13 mouse cellular contexts compared by ENCODE assay signal in the genomic region with DNA sequence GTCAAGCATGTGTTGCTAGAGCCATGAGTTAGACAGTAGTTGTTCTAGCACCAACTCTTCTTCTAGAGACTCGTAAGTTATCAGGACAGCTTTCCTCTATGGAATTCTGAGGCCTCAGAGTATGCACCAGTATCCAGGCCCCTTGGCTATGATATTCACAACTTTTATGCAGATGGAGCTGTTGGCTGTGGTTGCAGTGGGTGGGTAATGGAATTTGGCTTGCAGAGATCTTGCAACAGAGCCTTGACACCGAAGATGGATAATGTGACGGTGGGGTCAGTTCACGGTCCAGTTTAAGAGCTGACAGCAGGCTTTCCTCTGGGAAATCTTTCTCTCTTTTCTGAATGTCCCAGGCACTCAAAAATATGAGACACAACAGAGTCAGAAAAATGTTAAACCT. TPM values are rescaled to one million over a fixed set of nuclear protein-coding genes. Genes with fewer than 3 reads are reported as not detected.
DNase-seq lines count a peak whose midpoint lies in the region; ATAC-seq and TF ChIP-seq lines count a peak whose summit lies in the region.
"Had no signal": no experiment of that assay in that cellular context is flagged by ENCODE, and none has a peak within 500 bp of the region (broad histone marks: within the 10 kb centered on the region; RNA-seq: fewer than 3 reads in every experiment).

No protein-coding gene starts in this region.

- intact Hi-C loops in gastrocnemius, postnatal 14 days (cut with DNase I; ENCODE audit: low total_unique reads): loop anchor here (5.0 kb wide), 1 partner anchor 382 kb away; no protein-coding TSS in a partner anchor

- H3K4me1 ChIP-seq in limb, embryonic 14.5 days (ENCODE audit: control insufficient read depth, insufficient read depth, low read length): no peaks in the 10 kb centered on the region
- H3K4me1 ChIP-seq in limb, embryonic 10.5 days: no peaks in the 10 kb centered on the region
- H3K4me1 ChIP-seq in kidney, postnatal 0 days (replicated peaks; ENCODE audit: insufficient read depth, low read length): no peaks in the 10 kb centered on the region
- no peaks in the 10 kb centered on the region for H3K4me1 ChIP-seq in forebrain, postnatal 0 days (ENCODE audit: insufficient read depth)
- H3K4me1 ChIP-seq in hindbrain, embryonic 16.5 days (ENCODE audit: control insufficient read depth, insufficient read depth, low read depth, low read length): no peaks in the 10 kb centered on the region
- H3K4me1 ChIP-seq: neural tube, embryonic 12.5 days had no signal

- TF ChIP-seq POLR2A in limb, embryonic 14.5 days (IDR thresholded peaks at IDR 0.05; ENCODE audit: borderline replicate concordance, extremely low read depth, insufficient read depth, insufficient read length): no peak

- ATAC-seq in limb, embryonic 14.5 days (ENCODE audit: low FRiP score, low read depth): no peak
- no peak for ATAC-seq in kidney, postnatal 0 days (replicated peaks; ENCODE audit: low FRiP score, low read depth)
- no peak for ATAC-seq in forebrain, postnatal 0 days
- no peak for ATAC-seq in hindbrain, embryonic 16.5 days

- H3K27ac ChIP-seq in limb, embryonic 14.5 days (replicated peaks; ENCODE audit: low read depth, low read length): no peak overlapping the region
- no peak overlapping the region for H3K27ac ChIP-seq in limb, embryonic 10.5 days
- no peak overlapping the region for H3K27ac ChIP-seq in kidney, postnatal 0 days
- no peak overlapping the region for H3K27ac ChIP-seq in forebrain, postnatal 0 days (ENCODE audit: low read depth, low read length)
- no peak overlapping the region for H3K27ac ChIP-seq in hindbrain, embryonic 16.5 days (ENCODE audit: low read depth, low read length)
- H3K27ac ChIP-seq: hindbrain, postnatal 0 days; neural tube, embryonic 12.5 days had no signal

- 61% methylated on average over 4 of the region's 4 CpGs for WGBS in limb, embryonic 14.5 days
- 57% methylated on average over 4 of the region's 4 CpGs for WGBS in limb, embryonic 10.5 days
- 49% methylated on average over 4 of the region's 4 CpGs for WGBS in kidney, postnatal 0 days
- WGBS in forebrain, postnatal 0 days: 94% methylated on average over 4 of the region's 4 CpGs
- WGBS in hindbrain, embryonic 16.5 days: 79% methylated on average over 4 of the region's 4 CpGs

- no peaks in the 10 kb centered on the region for H3K36me3 ChIP-seq in limb, embryonic 14.5 days (ENCODE audit: control insufficient read depth, insufficient read depth, low read length)
- no peaks in the 10 kb centered on the region for H3K36me3 ChIP-seq in limb, embryonic 10.5 days
- H3K36me3 ChIP-seq in kidney, postnatal 0 days (ENCODE audit: insufficient read depth, low read length): no peaks in the 10 kb centered on the region
- no peaks in the 10 kb centered on the region for H3K36me3 ChIP-seq in forebrain, postnatal 0 days (ENCODE audit: insufficient read depth)
- H3K36me3 ChIP-seq in hindbrain, embryonic 16.5 days (ENCODE audit: control insufficient read depth, insufficient read depth, low read length): no peaks in the 10 kb centered on the region
- H3K36me3 ChIP-seq: G1E; neural tube, embryonic 12.5 days had no signal

- no peak for TF ChIP-seq CTCF in kidney, postnatal 0 days (IDR thresholded peaks at IDR 0.05; ENCODE audit: low read depth)
- no peak for TF ChIP-seq CTCF in forebrain, postnatal 0 days (IDR thresholded peaks at IDR 0.05; ENCODE audit: low read depth)

- no peaks in the 10 kb centered on the region for H3K9me3 ChIP-seq in limb, embryonic 14.5 days (ENCODE audit: control insufficient read depth, low read length)
- no peaks in the 10 kb centered on the region for H3K9me3 ChIP-seq in limb, embryonic 10.5 days (replicated peaks)
- H3K9me3 ChIP-seq in kidney, postnatal 0 days (replicated peaks; ENCODE audit: low read length): no peaks in the 10 kb centered on the region
- H3K9me3 ChIP-seq in forebrain, postnatal 0 days (ENCODE audit: low read length): no peaks in the 10 kb centered on the region
- no peaks in the 10 kb centered on the region for H3K9me3 ChIP-seq in hindbrain, embryonic 16.5 days (ENCODE audit: control insufficient read depth, low read length)
- H3K9me3 ChIP-seq: neural tube, embryonic 12.5 days had no signal

- no peak overlapping the region for H3K4me3 ChIP-seq in limb, embryonic 14.5 days (replicated peaks; ENCODE audit: low read length)
- no peak overlapping the region for H3K4me3 ChIP-seq in limb, embryonic 10.5 days
- no peak overlapping the region for H3K4me3 ChIP-seq in kidney, postnatal 0 days (replicated peaks; ENCODE audit: low read depth, low read length)
- no peak overlapping the region for H3K4me3 ChIP-seq in forebrain, postnatal 0 days (ENCODE audit: low read depth, low read length)
- no peak overlapping the region for H3K4me3 ChIP-seq in hindbrain, embryonic 16.5 days (ENCODE audit: low read length)
- H3K4me3 ChIP-seq: neural tube, embryonic 12.5 days had no signal

- no peaks in the 10 kb centered on the region for H3K27me3 ChIP-seq in limb, embryonic 14.5 days (ENCODE audit: control insufficient read depth, insufficient read depth, low read length)
- H3K27me3 ChIP-seq in limb, embryonic 10.5 days (ENCODE audit: low read depth, poor library complexity, severe bottlenecking): no peaks in the 10 kb centered on the region
- H3K27me3 ChIP-seq in kidney, postnatal 0 days (ENCODE audit: insufficient read depth, low read length): no peaks in the 10 kb centered on the region
- no peaks in the 10 kb centered on the region for H3K27me3 ChIP-seq in forebrain, postnatal 0 days (ENCODE audit: insufficient read depth, low read length)
- H3K27me3 ChIP-seq in hindbrain, embryonic 16.5 days (replicated peaks; ENCODE audit: control insufficient read depth, insufficient read depth, low read length): no peaks in the 10 kb centered on the region
- H3K27me3 ChIP-seq: neural tube, embryonic 12.5 days had no signal

- no peak overlapping the region for H3K9ac ChIP-seq in limb, embryonic 14.5 days (ENCODE audit: low read depth, low read length, severe bottlenecking)
- H3K9ac ChIP-seq in kidney, postnatal 0 days (ENCODE audit: low read depth, low read length): no peak overlapping the region
- no peak overlapping the region for H3K9ac ChIP-seq in forebrain, postnatal 0 days
- H3K9ac ChIP-seq in hindbrain, embryonic 16.5 days (ENCODE audit: low read depth, low read length): no peak overlapping the region
- H3K9ac ChIP-seq: neural tube, embryonic 12.5 days had no signal

- H3K4me2 ChIP-seq in limb, embryonic 14.5 days (replicated peaks; ENCODE audit: low read depth, low read length, severe bottlenecking): no peak overlapping the region
- H3K4me2 ChIP-seq in kidney, postnatal 0 days (ENCODE audit: low read length): no peak overlapping the region
- H3K4me2 ChIP-seq in forebrain, postnatal 0 days (ENCODE audit: low read depth): no peak overlapping the region
- no peak overlapping the region for H3K4me2 ChIP-seq in hindbrain, embryonic 16.5 days (ENCODE audit: low read length)
- H3K4me2 ChIP-seq: neural tube, embryonic 12.5 days had no signal

- DNase-seq in limb, embryonic 14.5 days (ENCODE audit: low spot score): peak; percentile 30
- DNase-seq in limb, embryonic 10.5 days (ENCODE audit: low spot score): no peak
- peak; percentile 66 for DNase-seq in gastrocnemius, postnatal 14 days
- peak; percentile 74 for DNase-seq in kidney, postnatal 0 days (ENCODE audit: low spot score)
- peak; percentile 93 for DNase-seq in skeletal muscle tissue, adult 2 months (ENCODE audit: low read depth, low spot score)
- DNase-seq in forebrain, postnatal 0 days: no peak
- DNase-seq: left cerebral cortex, postnatal 4 days; thymus, postnatal 4 days had no signal

RNA-seq across cellular contexts. Expression of a gene that starts 57.0 kb away (rescaled TPM):
- polyA plus RNA-seq in limb, embryonic 14.5 days (2012; rRNA removed): not detected in 2 replicates
- polyA plus RNA-seq in limb, embryonic 14.5 days (2014; fragmentation: Nextera tagmentation; extraction: Ambion mirVana): not detected in 2 replicates
- polyA plus RNA-seq in limb, embryonic 10.5 days (2016; fragmentation: Nextera tagmentation; extraction: Ambion mirVana): not detected in 2 replicates
- total RNA-seq in gastrocnemius, postnatal 14 days (2021): not detected
- not detected in 2 replicates for polyA plus RNA-seq in kidney, postnatal 0 days (2015; fragmentation: Nextera tagmentation; extraction: Ambion mirVana)
- total RNA-seq in forebrain, postnatal 0 days (2014; rRNA removed): not detected in 2 replicates
- not detected in 2 replicates for polyA plus RNA-seq in forebrain, postnatal 0 days (2015; fragmentation: Nextera tagmentation; extraction: Ambion mirVana)
- polyA plus RNA-seq in hindbrain, embryonic 16.5 days (2015; fragmentation: Nextera tagmentation; extraction: Ambion mirVana): not detected in 2 replicates
- total RNA-seq: hindbrain, postnatal 0 days; left cerebral cortex, postnatal 4 days; megakaryocyte, adult 5-6 weeks had no signal
- polyA plus RNA-seq: G1E; hindbrain, postnatal 0 days; neural tube, embryonic 12.5 days had no signal

Comparison
In these comparisons a context has a peak if more than half of its experiments do, and no peak if none do; other contexts are left out.
1. DNase-seq: peak in limb, embryonic 14.5 days (single experiment), gastrocnemius, postnatal 14 days (single experiment), kidney, postnatal 0 days (single experiment) and skeletal muscle tissue, adult 2 months (single experiment); none in limb, embryonic 10.5 days (single experiment) and forebrain, postnatal 0 days (single experiment).